Mouse (Mus musculus): ENCODE measurements around the gene Diexf. TPM values are rescaled to one million over a fixed set of nuclear protein-coding genes. Genes with fewer than 3 reads are reported as not detected.

The Diexf gene
- 10 to 100 TPM in 1 of 2 experiments, 1 to 10 TPM in 1; 9.6 to 10.9 TPM for total RNA-seq (2021)

DNA sequence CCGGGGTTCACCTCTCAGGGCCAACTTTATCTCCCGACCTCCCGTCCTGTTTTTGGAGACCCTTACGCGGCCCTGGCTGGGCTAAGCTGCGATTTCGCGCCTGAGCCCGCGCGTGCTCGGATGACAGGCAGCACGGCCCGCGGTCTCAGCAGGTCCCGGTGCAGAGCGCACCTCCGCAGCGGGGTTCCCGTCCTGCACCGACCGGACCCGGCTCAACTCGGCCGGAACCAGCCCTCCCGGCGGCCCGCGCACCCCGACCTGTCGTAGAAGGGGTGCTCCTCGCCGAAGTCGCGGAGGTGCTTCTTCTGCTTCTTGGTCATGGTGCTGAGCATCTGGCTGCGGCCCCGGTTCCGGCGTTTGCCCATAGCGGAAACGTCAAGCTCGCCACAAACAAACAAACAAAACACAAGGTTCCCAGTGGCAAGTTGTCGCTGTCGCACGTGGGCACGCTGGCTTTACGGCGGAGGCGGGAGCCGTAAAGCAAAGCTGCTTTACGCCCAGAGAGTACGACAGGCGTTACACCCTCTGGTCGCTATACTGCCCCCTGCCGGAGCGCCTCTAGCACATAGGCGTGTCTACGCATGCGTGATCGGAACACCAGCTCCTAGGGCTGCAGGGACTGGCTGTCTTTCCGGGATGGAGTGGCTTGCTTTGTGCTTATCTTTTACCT, at the start of gene Diexf:
Gene Diexf, minus strand, starts transcription at position 487 of the 670 bp plus-strand sequence.
- peak; percentile 97 to 98 for DNase-seq
- intact Hi-C loops (cut with DNase I), result loop anchor here (1.0 to 10.0 kb wide), 4 partner anchors 43 to 405 kb away; no protein-coding TSS in a partner anchor

DNA sequence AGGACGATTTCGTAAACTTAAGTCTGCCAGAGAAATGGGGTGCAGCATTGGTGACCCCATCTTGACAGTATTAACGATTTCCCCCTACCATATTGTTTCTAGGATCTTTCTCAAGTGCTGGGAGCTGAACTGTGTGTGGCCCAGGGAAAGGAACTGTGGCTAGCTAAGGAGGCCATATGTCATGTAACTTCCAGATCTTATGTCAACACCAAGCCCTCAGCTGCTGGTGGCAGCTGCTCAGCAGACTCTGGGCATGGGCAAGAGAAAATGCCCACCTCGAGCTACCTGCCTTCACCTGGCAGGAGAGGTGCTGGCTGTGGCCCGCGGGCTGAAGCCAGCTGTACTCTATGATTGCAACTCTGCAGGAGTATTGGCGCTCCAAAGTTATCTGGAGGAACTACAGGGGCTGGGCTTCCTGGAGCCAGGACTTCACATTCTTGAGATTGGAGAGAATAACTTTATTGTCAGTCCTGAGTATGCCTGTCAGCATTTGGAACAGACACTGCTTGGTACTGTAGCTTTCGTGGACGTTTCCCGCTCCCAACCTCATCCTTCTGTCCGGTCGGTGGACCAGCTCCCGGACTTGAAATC, 44.2 kb upstream of the Diexf start:
- no peak for DNase-seq
- intact Hi-C loops (cut with DNase I), result no loop called here

GRCm38 (mm10) chr1:193173810-193174129, 43.7 kb upstream of the Diexf start:
- intact Hi-C loops (cut with DNase I), result loop anchor here (1.0 kb wide), 1 partner anchor 43 kb away; the partner anchor contains the start of gene Diexf
- no peak for DNase-seq

DNA sequence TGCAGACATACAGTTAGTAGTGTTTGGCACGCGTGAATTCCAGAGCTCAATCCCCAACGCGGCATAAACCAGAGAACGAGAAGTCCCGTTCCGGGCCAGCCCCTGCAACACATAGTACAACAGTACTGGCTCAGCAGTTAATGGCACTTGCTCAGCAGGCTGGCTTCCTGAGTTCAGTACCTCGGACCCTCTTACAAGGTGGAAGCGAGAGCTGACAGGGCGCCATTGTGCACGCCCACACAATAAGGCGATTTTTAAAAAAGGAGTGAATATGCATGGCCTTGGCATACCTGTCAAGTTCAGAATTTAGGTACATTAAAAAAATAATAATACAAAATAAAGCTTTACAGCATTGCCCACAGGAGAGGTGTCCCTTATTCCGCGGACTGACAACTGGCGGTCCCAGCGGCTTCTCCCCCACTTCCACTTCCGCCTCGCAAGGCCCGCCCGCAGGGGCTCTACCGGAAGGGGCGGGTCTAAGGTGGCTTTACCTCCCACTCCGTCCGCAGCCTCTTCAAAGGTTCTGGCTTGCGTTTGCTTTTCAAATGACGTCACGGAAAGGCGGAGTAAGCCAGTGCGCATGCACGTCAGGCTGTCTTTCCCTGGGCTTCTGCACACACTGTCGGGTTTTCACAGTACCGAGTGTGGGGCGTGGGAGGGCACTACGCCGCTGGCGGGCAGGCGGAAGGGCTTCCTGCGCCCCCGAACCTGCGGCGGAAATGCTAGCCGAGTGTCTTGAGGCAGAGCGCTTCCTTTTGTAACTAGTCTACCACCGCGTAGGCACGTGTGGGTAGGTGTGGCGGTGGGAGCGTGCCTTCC, 43.1 kb upstream of the Diexf start:
- intact Hi-C loops (cut with DNase I), result loop anchor here (1.0 kb wide), 1 partner anchor 43 kb away; the partner anchor contains the start of gene Diexf

DNA sequence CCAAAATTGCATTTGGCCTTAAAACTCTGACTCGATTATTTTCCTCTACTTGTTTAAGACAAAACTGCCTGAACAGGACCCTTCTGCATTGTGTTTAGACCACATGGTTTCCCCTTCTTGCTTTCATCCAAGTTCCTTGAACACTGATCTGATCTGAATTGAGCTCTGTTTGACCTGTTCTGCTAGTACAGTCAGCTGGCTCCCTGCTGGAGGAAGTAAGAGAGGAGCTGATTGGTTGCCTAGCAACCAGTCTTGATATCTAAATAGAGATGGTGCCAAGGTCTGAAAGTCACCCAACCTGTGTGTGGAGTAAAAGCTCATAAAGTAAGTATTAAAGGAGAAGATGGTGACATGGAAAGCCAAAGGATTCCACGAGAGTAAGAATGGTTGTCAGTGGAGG, 39.8 kb upstream of the Diexf start:
- intact Hi-C loops (cut with DNase I), result no loop called here
- no peak for DNase-seq

More for the DNA sequence above, 43.1 kb upstream of the Diexf start:
- peak; percentile 95 for DNase-seq

GRCm38 (mm10) chr1:193169228-193169627, 39.2 kb upstream of the Diexf start:
- intact Hi-C loops (cut with DNase I), result no loop called here

DNA sequence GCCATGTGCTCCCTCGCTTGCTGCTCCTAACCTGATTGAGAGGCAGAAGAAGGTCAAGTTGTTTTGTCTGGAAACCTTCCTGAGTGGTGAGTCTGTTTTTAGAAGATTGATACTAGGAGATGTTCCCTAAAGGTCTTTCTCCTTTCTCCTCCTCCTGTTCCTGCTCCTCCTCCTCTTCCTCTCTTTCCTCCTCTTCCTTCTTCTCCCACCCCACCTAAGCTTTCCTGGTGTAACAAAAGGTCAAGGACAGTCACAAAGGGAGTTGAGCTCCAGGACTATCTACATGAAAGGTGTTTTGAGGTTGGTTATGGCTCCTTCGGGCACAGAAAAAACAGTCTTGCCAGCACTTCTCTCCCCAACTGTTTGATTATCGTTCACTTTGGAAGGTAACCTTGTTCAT, 37.7 kb upstream of the Diexf start, which contains the start of gene A130010J15Rik:
Gene A130010J15Rik, plus strand, starts transcription at position 301 of the 400 bp plus-strand sequence.
- intact Hi-C loops (cut with DNase I), result no loop called here
- no peak for DNase-seq

More at GRCm38 (mm10) chr1:193169228-193169627, 39.2 kb upstream of the Diexf start:
- no peak for DNase-seq

DNA sequence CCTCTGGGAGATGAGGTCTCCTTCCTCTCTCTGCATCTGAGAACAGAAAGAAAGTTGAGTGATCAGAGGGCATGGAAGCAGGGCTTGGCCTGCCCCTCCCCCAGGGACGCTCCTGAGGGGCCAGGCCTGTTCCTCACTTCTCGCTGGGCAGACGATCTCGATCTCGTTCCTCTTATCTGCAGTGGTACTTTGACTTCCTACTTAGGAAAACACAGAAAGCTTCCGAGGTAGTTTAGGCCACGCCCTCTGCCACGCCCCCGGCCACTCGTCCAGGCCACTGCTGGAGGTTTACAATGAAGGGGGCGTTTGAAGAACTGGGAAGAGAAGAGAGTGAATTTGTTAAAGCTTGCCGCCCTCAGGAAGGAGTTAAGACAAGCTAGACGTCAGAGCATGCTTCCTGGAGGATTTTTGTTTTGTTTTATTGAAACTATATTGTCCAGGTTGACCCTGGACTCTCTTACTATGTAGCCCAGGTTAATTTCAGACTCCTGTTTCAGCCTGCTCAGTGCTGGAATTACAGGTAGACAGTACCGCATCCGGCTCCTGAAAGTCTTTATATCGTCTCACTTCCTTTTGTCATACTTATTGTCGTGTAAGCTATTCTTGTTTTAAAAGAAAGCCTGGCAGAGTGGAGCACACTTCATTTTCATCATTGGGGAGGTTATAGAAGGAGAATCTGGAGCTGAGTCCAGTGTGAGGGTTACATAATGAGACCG, 30.4 kb upstream of the Diexf start:
- intact Hi-C loops (cut with DNase I), result no loop called here
- DNase-seq, result peak; percentile 26 to 60

DNA sequence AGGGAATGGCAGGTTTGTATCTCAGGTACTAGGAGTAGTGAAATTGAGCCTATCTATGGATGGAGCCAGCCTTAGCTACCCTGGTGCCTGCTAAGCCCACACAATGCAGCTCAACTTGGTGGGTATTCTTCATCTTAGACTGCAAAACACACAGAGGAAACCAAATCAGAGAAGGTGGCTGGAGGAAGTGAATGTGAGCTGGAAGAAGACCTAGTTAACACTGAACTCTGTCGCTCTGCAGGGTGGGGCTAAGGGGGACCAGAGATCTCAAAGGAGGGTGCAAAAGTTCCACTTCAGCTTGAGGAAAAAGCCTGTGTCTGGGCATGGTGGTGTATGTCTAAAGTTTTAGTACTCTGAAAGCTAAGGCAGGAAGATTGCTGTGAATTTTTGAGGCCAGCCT, 29.5 kb upstream of the Diexf start:
- DNase-seq, result no peak

DNA sequence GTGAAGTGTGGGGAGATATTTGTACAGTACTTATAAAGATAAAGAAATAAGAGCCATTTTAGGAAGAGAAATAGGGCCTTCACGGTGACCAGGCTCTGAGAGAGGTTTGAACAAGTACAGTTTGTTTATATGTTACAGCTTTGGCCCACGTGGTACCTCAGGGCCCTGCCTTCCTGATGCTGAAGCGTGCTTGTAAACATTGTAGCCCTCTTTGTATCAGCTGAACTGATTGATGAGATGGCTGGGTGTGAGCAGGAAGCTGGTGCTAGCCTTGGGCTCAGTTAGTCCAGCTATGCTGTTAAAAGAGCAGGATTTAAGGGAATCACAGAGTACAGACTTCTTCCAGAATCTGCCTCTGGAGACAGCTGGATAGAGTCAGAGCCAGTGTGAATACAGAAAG, 29.1 kb upstream of the Diexf start:
- intact Hi-C loops (cut with DNase I), result no loop called here
- DNase-seq, result no peak

More for the DNA sequence above, 29.5 kb upstream of the Diexf start:
- intact Hi-C loops (cut with DNase I), result no loop called here

DNA sequence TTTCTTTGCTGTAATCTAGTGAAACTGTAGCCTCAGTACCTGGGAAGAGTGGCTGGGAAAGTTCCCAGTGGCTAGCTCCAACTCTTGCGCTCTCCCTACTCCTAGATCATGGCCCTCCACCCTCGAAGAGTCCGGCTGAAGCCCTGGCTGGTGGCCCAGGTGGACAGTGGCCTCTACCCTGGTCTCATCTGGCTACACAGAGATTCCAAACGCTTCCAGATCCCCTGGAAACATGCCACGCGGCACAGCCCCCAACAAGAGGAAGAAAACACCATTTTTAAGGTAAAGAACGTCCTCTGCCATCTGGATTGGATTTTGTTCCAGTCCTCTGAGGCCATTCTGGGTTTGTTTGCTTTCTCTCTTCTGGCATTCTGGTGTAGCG, 27.0 kb upstream of the Diexf start:
- intact Hi-C loops (cut with DNase I), result no loop called here
- no peak for DNase-seq

- intact Hi-C loops (cut with DNase I), result no loop called here
These were observed 26.4 kb upstream of the Diexf start for GRCm38 (mm10) chr1:193156316-193157110.

GRCm38 (mm10) chr1:193153561-193153960, 23.5 kb upstream of the Diexf start:
- no peak for DNase-seq
- intact Hi-C loops (cut with DNase I), result no loop called here

More at GRCm38 (mm10) chr1:193156316-193157110, 26.4 kb upstream of the Diexf start:
- no peak for DNase-seq

- intact Hi-C loops (cut with DNase I), result no loop called here
These were observed 22.8 kb upstream of the Diexf start, which contains the start of gene Irf6 for GRCm38 (mm10) chr1:193152872-193153271. TSS of gene Irf6 (plus strand) at chr1:193153111.

GRCm38 (mm10) chr1:193151134-193151533, 21.1 kb upstream of the Diexf start:
- no peak for DNase-seq
- intact Hi-C loops (cut with DNase I), result no loop called here

More at GRCm38 (mm10) chr1:193152872-193153271, 22.8 kb upstream of the Diexf start, which contains the start of gene Irf6:
- DNase-seq, result peak; percentile 30 to 33

DNA sequence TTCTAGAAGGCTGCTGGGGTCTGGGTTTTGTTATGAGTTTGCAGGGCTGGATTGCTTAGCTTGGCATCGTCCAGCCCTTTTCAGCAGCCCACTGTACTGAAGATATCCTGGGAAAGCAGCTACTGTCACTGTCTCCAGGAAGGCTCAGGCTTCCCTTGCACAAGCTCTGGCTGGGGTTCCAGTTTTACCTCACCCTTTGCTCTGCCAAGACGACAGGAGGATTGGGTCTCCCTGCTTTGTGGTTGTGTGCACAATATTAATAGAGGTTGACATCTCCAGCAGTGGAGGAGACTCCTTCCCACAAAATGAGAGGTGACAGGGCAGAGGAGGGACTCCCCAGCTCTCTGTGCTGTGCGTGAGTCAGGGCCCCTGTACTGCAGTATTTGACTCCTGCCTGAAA, 19.2 kb upstream of the Diexf start:
- intact Hi-C loops (cut with DNase I), result no loop called here
- DNase-seq, result no peak

DNA sequence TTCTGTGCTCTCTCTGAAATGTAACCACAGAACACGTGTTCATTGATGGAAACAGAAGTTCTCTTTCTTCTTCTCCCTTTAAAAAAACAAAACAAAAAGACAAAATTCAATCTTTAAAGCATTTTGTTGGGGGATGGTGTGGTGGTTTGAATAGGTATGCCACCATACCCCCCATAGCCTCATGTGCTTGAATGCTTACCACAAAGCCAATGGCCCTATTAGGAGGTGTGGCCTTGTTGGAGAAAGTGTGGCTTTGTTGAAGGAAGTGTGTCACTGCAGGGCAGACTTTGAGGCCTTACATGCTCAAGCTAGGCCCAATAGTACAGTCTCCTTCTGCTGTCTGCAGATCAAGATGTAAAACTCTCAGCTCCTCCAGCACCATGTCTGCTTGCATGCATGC, 16.3 kb upstream of the Diexf start:
- intact Hi-C loops (cut with DNase I), result no loop called here

DNA sequence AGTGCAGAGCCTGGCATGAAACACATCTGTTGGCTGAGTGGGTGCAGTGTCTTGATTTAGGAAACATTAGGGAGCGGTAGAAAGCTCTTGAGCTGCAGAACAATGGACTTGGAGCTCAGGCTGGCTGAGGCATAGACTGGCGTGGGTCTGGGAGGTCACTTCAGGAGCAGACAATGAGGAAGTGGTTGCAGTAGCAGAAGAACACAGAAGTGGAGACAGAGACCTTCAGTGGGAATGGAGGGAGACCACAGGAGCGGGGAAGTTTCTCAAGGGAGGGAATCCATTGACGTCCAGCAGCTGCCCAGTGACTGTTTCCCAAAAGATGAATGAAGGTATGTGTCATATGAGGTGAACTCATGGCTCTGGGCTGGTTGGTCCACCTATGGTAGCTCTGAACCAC, 15.0 kb upstream of the Diexf start:
- intact Hi-C loops (cut with DNase I), result no loop called here

More for the DNA sequence above, 16.3 kb upstream of the Diexf start:
- no peak for DNase-seq

GRCm38 (mm10) chr1:193144516-193144915, 14.4 kb upstream of the Diexf start:
- DNase-seq, result no peak
- intact Hi-C loops (cut with DNase I), result no loop called here

More for the DNA sequence above, 15.0 kb upstream of the Diexf start:
- DNase-seq, result no peak
